Mouse (Mus musculus): ENCODE measurements around the gene Nudt22. TPM values are rescaled to one million over a fixed set of nuclear protein-coding genes. Genes with fewer than 3 reads are reported as not detected.

Gene Nudt22
- total RNA-seq (2023) = 10 to 100 TPM; 11.1 to 16.9 TPM

DNA sequence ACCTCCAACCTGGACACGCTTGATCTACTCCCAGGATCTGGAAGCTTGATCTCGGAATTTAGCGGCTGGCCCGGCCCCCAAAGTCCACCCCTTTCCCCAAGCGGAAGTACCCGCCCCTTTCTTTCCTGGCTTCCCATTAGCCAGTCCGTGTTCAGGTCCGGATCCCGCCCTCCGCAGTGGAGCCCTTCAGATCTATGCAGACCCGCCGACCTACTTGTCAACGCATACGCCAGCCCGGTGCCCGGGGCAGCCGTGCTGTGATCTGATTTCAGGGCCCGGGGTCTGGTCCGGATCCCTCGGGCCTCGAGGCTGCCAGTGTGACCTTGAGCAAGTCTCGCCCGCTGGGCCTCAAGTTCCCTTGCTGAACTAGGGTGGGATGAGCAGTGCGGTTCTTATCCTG, at the start of gene Nudt22, which contains the start of gene Trpt1:
Gene Nudt22, minus strand, starts transcription at position 112 of the 400 bp plus-strand sequence.
Gene Trpt1, plus strand, starts transcription at position 126 of the 400 bp plus-strand sequence.

DNA sequence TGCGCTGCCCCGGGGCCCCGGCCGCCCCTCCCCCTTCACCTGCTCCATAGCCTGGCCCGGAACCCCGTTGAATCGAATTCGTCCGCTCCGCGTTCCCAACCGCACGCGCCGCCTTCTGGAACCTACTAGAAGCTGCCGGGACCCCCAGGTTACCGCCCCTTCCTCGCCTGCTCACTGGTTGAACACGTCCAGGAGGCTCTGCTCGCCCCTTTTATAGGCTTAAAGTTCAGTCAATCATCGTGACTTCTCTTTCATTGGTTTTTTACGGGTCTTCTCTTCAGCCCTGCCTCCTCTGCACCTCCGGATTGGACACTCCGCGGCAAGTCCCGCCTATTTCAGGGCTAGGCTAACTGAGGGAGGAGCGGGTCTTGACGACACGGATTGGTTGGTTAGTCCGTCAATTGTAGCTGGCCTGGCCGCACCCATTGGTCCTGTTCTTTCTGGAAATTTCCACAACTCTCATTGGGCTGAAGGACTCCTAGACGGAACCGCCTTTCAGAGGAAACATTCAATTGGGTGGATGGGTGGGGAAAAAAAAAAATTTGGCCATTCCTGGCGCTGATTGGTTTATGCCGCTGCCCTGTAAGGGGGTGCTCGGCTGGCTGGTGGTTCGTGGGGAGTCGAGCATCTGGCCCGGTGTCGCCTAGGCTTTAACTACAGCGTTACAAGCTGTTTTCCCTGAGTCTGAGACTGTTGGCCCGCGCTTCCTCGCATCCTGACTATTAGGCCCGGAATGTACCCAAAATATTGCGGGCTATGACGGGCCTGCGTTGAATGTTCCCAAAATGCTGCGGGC, 44.1 kb upstream of the Nudt22 start, which contains the start of gene Stip1:
Gene Stip1, minus strand, starts transcription at position 127 of the 796 bp plus-strand sequence.

DNA sequence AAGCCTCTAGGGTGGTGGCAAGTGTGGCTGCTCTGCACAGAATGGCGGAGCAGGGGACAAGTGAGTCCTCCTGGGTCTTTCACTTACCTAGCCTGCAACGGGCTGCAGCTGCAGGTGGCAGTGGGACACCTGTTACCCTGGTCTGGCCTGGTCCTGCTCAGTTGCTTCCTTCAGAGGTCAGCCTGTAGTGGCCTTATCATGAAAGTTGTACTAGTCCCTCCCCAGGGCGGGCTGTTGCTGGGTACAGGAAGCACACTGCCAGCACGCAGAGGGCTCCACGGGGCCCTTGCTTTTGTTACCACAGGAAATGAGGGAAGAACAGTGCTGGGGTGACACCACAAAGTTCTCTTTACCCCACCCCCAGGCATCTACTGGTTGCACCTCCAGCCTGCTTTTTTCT, 23.3 kb upstream of the Nudt22 start, which contains the start of gene Fermt3:
Gene Fermt3, minus strand, starts transcription at position 279 of the 400 bp plus-strand sequence.

DNA sequence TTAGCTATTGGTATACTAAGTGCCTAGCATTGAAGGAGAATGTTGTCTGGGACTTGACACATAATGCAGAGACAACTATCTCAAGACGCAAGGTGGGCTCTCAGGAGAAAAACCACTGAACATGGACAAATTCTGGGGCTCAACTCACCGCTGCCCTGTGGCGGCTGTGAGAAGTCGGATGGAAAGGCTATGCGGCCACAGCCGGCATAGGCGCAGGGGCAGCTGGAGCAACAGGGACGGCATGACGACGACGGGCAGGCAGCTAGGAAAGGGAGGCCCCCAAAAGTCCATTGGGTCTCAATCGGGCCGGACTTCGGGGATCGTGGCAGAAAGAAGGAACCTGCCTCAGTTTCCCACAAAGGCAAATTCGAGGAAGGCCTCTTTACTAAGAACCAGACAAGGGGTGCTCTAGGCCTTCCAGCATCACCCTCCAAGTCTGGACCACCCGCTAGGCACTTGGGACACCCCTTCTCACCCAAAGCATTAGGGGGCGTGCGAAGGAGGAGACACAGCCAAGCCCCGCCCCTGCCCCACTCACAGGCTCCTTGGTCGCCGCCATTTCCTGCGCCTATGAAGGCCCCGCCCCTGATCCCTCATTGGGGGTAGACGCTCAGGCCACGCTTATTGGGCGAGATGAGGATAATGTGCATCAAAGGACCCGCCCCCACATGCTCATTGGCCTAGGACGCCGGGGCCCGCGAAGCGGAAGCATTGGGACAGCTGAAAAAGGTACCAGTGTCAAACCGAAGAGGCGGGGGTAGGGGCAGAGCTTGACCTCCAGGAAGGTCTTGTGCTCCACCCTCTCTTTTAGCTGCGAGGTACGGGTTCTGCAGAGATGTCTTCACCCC, 3.7 kb downstream of the Nudt22 start, which contains the start of gene Dnajc4:
Gene Dnajc4, minus strand, starts transcription at position 562 of the 848 bp plus-strand sequence.

DNA sequence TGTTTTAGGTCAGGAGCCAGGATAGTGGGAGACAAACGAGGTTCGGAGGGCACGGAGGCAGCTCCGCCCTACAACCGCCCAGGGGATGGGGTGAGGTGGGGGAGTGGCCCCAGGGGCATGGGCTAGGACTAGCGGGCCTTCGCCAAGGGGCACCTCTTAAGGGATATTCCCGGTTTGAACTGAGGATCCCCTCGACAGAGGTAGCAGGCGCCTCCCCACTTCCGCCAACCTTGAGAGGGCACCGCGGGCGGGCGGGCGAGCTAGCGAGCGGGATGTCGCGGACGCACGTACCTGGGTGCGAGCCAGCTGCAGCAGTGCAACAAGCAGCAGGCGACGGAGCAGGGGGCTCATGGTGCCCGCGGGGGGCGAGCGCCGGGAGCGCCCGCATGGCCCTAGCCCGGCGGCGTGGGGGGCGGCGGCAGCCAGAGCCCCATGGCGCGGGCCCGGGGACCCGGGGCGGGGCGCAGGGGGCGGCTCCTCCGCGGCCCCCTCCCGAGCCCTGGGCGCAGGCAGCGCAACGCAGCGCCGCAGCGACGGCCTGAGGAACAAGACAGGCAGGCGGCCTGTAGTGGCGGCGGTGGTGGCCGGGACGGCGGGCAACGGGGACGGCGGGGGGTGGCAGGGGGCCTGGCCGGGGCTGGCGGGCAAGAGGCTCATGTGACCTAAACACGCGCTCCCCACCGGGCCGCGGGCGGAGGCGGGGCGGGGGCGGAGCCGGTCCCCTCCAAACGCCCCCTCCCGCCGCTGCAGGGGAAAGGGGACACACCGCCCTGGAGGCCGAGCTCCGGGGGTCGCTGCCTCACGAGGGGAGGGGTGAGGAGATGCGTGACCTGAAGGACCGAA, 8.6 kb downstream of the Nudt22 start, which contains the start of gene Vegfb:
Gene Vegfb, minus strand, starts transcription at position 591 of the 843 bp plus-strand sequence.

DNA sequence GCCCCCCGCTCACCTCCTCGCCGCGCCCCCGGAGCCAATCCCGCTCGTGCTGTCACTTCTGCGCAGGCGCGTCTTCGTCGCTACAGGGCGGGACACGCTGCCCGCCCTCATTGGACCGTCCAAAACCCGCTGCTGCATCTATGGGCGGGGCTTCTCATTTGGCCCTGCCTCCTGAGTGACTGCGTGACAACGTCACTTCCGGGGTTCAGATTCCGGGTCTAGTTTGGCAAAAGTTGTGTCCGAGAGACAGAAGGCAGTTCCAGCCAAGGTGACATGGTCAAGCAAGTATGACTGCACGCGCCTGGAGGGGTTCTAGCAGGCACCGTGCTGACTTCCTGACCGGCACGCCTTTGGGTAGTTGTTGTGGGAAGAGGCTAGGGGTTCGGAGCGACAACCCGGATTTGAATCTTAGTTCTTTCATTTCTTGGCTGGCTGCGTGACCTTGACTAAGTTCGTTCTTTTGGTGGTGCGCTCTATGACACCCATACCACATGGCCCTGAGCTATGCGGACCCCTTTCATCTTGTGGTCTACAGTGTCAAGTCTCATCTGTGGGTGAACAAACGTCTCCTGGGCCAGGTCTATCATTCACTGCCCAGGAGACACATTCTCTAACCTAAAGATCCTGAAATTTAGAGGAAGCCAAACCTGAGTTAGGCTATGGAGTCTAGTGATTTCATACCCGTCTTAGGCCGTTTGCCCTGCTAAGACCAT, 15.4 kb downstream of the Nudt22 start, which contains the start of gene Fkbp2:
Gene Fkbp2, minus strand, starts transcription at position 121 of the 713 bp plus-strand sequence.

DNA sequence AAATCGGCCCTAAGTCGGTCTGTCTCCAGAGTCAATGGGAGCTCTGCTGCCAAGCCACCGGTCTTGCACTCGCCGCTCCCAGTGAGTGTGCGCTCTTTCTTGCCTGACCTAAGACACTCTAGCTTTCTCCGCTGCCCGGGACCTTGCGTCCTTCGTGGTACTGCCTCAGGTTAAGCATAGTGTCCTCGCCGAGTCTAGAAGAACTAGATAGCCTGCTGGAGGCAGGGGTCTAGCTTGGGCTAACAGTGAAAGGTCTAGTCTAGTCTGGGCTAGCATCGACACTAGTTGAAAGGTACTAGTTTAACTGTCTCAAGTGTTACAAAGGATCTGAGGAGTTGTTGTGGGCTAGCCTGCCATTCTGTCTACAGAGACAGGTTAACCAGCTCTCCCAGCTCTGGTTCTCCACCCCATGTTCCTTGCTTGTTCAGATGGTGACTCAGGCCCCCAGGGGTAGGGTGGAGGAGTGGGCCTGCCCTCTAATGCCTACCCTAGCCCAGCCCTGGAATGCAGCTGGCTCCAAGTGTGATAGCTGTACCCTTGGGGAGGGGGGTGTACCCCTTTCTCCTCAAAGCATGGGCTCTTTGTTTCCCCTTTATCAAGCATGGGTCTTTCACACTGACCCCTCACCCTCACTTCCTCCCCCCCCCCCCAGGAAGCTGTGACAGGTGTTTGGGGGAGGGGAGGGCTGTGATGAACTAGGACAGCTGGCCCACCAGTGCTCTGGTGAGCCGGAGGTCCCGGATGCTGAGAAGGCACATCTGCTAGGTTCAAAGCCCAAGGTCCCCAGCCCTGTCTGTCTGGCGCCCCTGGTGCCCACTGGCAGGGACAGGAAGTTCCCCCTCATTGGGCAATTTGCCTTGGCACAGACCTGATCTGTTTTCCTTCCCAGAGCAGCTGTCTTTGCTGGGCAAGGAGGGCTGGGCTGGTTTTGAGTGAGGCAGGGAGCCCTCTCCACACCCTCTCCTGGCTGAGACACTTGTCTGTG, 20.1 kb downstream of the Nudt22 start, which contains the start of gene Plcb3:
Gene Plcb3, minus strand, starts transcription at position 934 of the 985 bp plus-strand sequence.

DNA sequence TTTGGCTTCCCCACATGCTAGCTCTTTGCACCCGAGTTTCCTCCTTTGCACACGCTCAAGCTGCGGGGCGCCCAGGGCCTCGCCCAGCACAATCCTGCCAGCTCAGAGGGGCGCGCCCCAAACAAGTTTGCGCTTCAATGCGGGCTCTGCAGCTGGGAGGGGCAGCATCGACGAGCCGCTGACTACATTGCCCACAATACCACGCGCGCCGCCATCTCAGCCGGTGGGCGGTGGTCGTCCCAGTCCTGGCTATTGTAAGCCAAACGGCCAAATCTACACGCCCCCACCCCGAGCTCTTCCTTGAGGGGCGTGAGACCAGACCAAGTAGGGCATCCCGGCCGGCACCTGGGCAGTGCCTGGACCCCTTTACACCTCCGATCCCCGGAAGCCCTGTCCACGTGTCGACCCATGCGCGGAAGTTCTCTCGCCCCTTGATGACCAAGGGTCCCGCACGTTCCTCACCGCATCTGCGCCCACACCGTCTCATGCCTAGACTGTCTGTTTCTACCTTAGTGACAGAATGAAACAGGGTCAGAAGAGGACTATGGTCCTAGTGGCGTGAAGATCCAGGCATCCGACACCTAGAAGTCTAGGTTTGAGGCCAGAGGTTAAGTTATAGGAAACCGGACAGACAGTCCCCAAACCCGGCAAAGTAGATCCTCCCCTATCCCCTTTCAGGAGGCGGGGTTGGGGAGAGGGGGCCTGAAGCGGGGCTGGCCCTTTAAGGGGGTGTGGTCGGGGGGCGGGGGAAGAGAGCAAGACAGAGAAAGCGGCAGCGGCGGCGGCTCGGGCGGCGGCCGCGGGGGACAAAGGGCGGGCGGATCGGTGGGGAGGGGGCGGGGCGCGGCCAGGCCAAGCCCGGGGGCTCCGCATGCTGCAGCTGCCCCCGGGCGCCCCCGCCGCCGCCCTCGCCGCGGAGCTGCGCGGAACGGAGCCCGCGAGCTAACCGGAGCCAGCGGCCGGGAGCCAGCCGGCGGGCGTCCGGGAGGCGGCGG, 21.4 kb downstream of the Nudt22 start, which contains the start of gene Ppp1r14b:
Gene Ppp1r14b, plus strand, starts transcription at position 758 of the 995 bp plus-strand sequence.

Other genes with a start within 250 kb of the Nudt22 start
- gene Rps6ka4, start 155.5 kb downstream of the Nudt22 start, total RNA-seq (2023) = 10 to 100 TPM; 44.6 to 47.2 TPM
- 100 to 1,000 TPM in 1 of 2 experiments, 10 to 100 TPM in 1; 90.6 to 102 TPM for gene Ccdc88b, start 137.9 kb downstream of the Nudt22 start, total RNA-seq (2023)
- gene Trmt112, start 86.4 kb downstream of the Nudt22 start, total RNA-seq (2023) = 100 to 1,000 TPM; 148 to 158 TPM
- gene Prdx5, start 86.0 kb downstream of the Nudt22 start, total RNA-seq (2023) = 100 to 1,000 TPM; 664 to 666 TPM
- 10 to 100 TPM; 51.8 to 51.9 TPM for gene Esrra, start 74.3 kb downstream of the Nudt22 start, total RNA-seq (2023)
- gene Catsperz, start 70.7 kb downstream of the Nudt22 start, total RNA-seq (2023) = not detected
- not detected for gene Kcnk4, start 61.6 kb downstream of the Nudt22 start, total RNA-seq (2023)
- 10 to 100 TPM; 23.4 to 30.4 TPM for gene Bad, start 54.3 kb downstream of the Nudt22 start, total RNA-seq (2023)
- 10 to 100 TPM; 29.9 to 30.8 TPM for gene Gpr137, start 53.6 kb downstream of the Nudt22 start, total RNA-seq (2023)
- 10 to 100 TPM; 54.6 to 62.8 TPM for gene Ppp1r14b, start 21.1 kb downstream of the Nudt22 start, total RNA-seq (2023)
- 10 to 100 TPM; 33.4 to 35.2 TPM for gene Plcb3, start 19.6 kb downstream of the Nudt22 start, total RNA-seq (2023)
- gene Fkbp2, start 15.6 kb downstream of the Nudt22 start, total RNA-seq (2023) = 10 to 100 TPM; 46.1 to 59.4 TPM
- 10 to 100 TPM in 1 of 2 experiments, 1 to 10 TPM in 1; 9.7 to 12.2 TPM for gene Vegfb, start 8.5 kb downstream of the Nudt22 start, total RNA-seq (2023)
- gene Dnajc4, start 3.5 kb downstream of the Nudt22 start, total RNA-seq (2023) = 10 to 100 TPM; 22.5 to 25.3 TPM
- 1 to 10 TPM; 1.4 to 1.9 TPM for gene Trpt1, start within 50 bp of the Nudt22 start, total RNA-seq (2023)
- 100 to 1,000 TPM; 282 to 286 TPM for gene Fermt3, start 23.4 kb upstream of the Nudt22 start, total RNA-seq (2023)
- 10 to 100 TPM; 61.2 to 64.6 TPM for gene Stip1, start 43.9 kb upstream of the Nudt22 start, total RNA-seq (2023)
- gene Macrod1, start 60.7 kb upstream of the Nudt22 start, total RNA-seq (2023) = 1 to 10 TPM; 6.4 to 8.0 TPM
- gene Flrt1, start 109.6 kb upstream of the Nudt22 start, total RNA-seq (2023) = not detected
- gene Otub1, start 210.2 kb upstream of the Nudt22 start, total RNA-seq (2023) = 10 to 100 TPM; 77.9 to 92.2 TPM
- gene Cox8a, start 221.5 kb upstream of the Nudt22 start, total RNA-seq (2023) = 100 to 1,000 TPM; 337 to 344 TPM
- 10 to 100 TPM; 28.4 to 30.2 TPM for gene Naa40, start 245.1 kb upstream of the Nudt22 start, total RNA-seq (2023)